Mouse (Mus musculus) left cerebral cortex, postnatal 25 days (tissue): Measurements from ENCODE around the gene Nipal3. TPM values are rescaled to one million over a fixed set of nuclear protein-coding genes. Genes with fewer than 3 reads are reported as not detected.
A peak's percentile ranks its signal among the peaks of the same experiment; 100 is the strongest.

Experiments used
- DNase-seq, 2 experiments: peaks; one replicate each; pipeline ENCODE4 v3.0.0; 2022; ENCODE audit warnings: low spot score in 2 of 2, mixed read lengths in 1 of 2
- intact Hi-C: fragments of 180-260 bp; cut with DNase I; formaldehyde crosslinking; loops from one replicate; pipeline ENCODE4 v1.15.1; 2025
- total RNA-seq, 2 experiments: library from RNA; stranded (reverse); gene quantifications; 2 replicates each; pipeline ENCODE4 v1.2.3; 2021

Nipal3 gene
- total RNA-seq = 100 to 1,000 TPM; 104 TPM

GRCm38 (mm10) chr4:135494521-135495396 lies at the start of gene Nipal3, which contains the start of gene Stpg1:
TSS of gene Nipal3 (minus strand) at chr4:135495038.
TSS of gene Stpg1 (plus strand) at chr4:135494790.
- intact Hi-C loops = no loop called here
- peak; percentile 86 to 94 for DNase-seq

- intact Hi-C loops = no loop called here
- DNase-seq = no peak
These were observed 49.4 kb upstream of the Nipal3 start for GRCm38 (mm10) chr4:135544284-135544683.

- intact Hi-C loops = no loop called here
- no peak for DNase-seq
These were observed 45.2 kb upstream of the Nipal3 start for GRCm38 (mm10) chr4:135540057-135540456.

GRCm38 (mm10) chr4:135539056-135539455 lies 44.2 kb upstream of the Nipal3 start:
- intact Hi-C loops = no loop called here
- DNase-seq = no peak

- DNase-seq = no peak
- intact Hi-C loops = no loop called here
These were observed 40.2 kb upstream of the Nipal3 start for GRCm38 (mm10) chr4:135535021-135535420.

- intact Hi-C loops = no loop called here
- DNase-seq = no peak
These were observed 38.2 kb upstream of the Nipal3 start for GRCm38 (mm10) chr4:135533001-135533400.

- DNase-seq = no peak
- intact Hi-C loops = no loop called here
These were observed 37.2 kb upstream of the Nipal3 start for GRCm38 (mm10) chr4:135531771-135532613.

- intact Hi-C loops = no loop called here
- DNase-seq = peak; percentile 66 to 87
These were observed 36.4 kb upstream of the Nipal3 start for GRCm38 (mm10) chr4:135531236-135531635.

GRCm38 (mm10) chr4:135530270-135530669 lies 35.4 kb upstream of the Nipal3 start:
- no peak for DNase-seq
- intact Hi-C loops = no loop called here

- DNase-seq = no peak
- intact Hi-C loops = no loop called here
These were observed 31.3 kb upstream of the Nipal3 start for GRCm38 (mm10) chr4:135526039-135526710.

GRCm38 (mm10) chr4:135525057-135525456 lies 30.2 kb upstream of the Nipal3 start:
- intact Hi-C loops = no loop called here
- DNase-seq = no peak

GRCm38 (mm10) chr4:135523939-135524338 lies 29.1 kb upstream of the Nipal3 start:
- DNase-seq = no peak
- intact Hi-C loops = no loop called here

- intact Hi-C loops = no loop called here
These were observed 25.6 kb upstream of the Nipal3 start for GRCm38 (mm10) chr4:135520421-135520820.

GRCm38 (mm10) chr4:135518135-135518534 lies 23.3 kb upstream of the Nipal3 start:
- DNase-seq = no peak
- intact Hi-C loops = loop anchor here (10.0 kb wide), 1 partner anchor 257 kb away; no protein-coding TSS in a partner anchor

More at GRCm38 (mm10) chr4:135520421-135520820, 25.6 kb upstream of the Nipal3 start:
- DNase-seq = no peak

- DNase-seq = peak in 1 of 2 experiments; percentile 19
- intact Hi-C loops = loop anchor here (1.0 to 10.0 kb wide), 2 partner anchors 151 to 258 kb away; no protein-coding TSS in a partner anchor
These were observed 21.8 kb upstream of the Nipal3 start for GRCm38 (mm10) chr4:135516351-135517316.

GRCm38 (mm10) chr4:135514925-135515324 lies 20.1 kb upstream of the Nipal3 start:
- no peak for DNase-seq
- intact Hi-C loops = loop anchor here (10.0 kb wide), 1 partner anchor 260 kb away; no protein-coding TSS in a partner anchor

GRCm38 (mm10) chr4:135513865-135514264 lies 19.0 kb upstream of the Nipal3 start:
- DNase-seq = no peak
- intact Hi-C loops = loop anchor here (10.0 kb wide), 1 partner anchor 261 kb away; no protein-coding TSS in a partner anchor

- DNase-seq = no peak
- intact Hi-C loops = no loop called here
These were observed 14.7 kb upstream of the Nipal3 start for GRCm38 (mm10) chr4:135509515-135509914.
